Mouse (Mus musculus) cortical plate, adult 2 months (tissue): ENCODE data around the gene Cubn.

ENCODE experiments used
- CTCF ChIP-seq: fragments of 200-500 bp; IDR thresholded peaks from 2 replicates; pipeline ENCODE4 v1.5.1; 2011; ENCODE audit warnings: mild to moderate bottlenecking, control low read depth, low read length; ENCODE audit not compliant: insufficient read depth; ENCODE audit errors: extremely low read depth
- POLR2A ChIP-seq: fragments of 200-500 bp; IDR thresholded peaks from 2 replicates; pipeline ENCODE4 v1.6.1; 2011; ENCODE audit warnings: mild to moderate bottlenecking, low read length, control low read depth; ENCODE audit not compliant: insufficient read depth; ENCODE audit errors: extremely low read depth

GRCm38 (mm10) chr2:13352775-13353174, 138.8 kb downstream of the Cubn start:
- TF ChIP-seq CTCF (no peak), POLR2A (no peak)
